Mouse (Mus musculus): ENCODE measurements around the gene Upf3b. TPM values are rescaled to one million over a fixed set of nuclear protein-coding genes. Genes with fewer than 3 reads are reported as not detected.

Upf3b gene
- polyA plus RNA-seq, 1 experiment from 2014 or later = 13.6 TPM

GRCm38 (mm10) chrX:37117085-37117484 is 7.0 kb upstream of the Upf3b start:
- Histone ChIP-seq H3K9me3 (replicated peaks; ENCODE audit: control insufficient read depth, low read length) (no peaks in the 10 kb centered on the region), H3K9ac (ENCODE audit: low read length) (no peak overlapping the region), H3K4me2 (ENCODE audit: low read depth, low read length) (no peak overlapping the region), H3K4me3 (ENCODE audit: low read length) (no peak overlapping the region), H3K36me3 (ENCODE audit: control insufficient read depth, insufficient read depth) (no peaks in the 10 kb centered on the region), H3K4me1 (ENCODE audit: control insufficient read depth, insufficient read depth, low read length) (no peaks in the 10 kb centered on the region), H3K27me3 (ENCODE audit: control insufficient read depth, insufficient read depth, low read length) (no peaks in the 10 kb centered on the region), H3K27ac (ENCODE audit: low read length) (no peak overlapping the region)
- no peak; the same call in 1 of the 2 replicates for ATAC-seq (replicated peaks; ENCODE audit: extremely low read depth, insufficient read depth, low FRiP score)
- WGBS = 23% methylated on average over 5 of the region's 5 CpGs

GRCm38 (mm10) chrX:37110881-37111193 is 715 bp upstream of the Upf3b start:
- no peaks in the 10 kb centered on the region for H3K36me3 ChIP-seq (ENCODE audit: control insufficient read depth, insufficient read depth)
- 73% methylated on average over 4 of the region's 4 CpGs for WGBS
- H3K4me2 ChIP-seq (ENCODE audit: low read depth, low read length) = peak overlapping the region; percentile 44; the same call in 1 of the 2 replicates
- H3K27ac ChIP-seq (ENCODE audit: low read length) = no peak overlapping the region
- no peak for ATAC-seq (replicated peaks; ENCODE audit: extremely low read depth, insufficient read depth, low FRiP score)
- H3K4me3 ChIP-seq (ENCODE audit: low read length) = no peak overlapping the region
- H3K4me1 ChIP-seq (ENCODE audit: control insufficient read depth, insufficient read depth, low read length) = no peaks in the 10 kb centered on the region
- H3K9ac ChIP-seq (ENCODE audit: low read length) = no peak overlapping the region
- H3K27me3 ChIP-seq (ENCODE audit: control insufficient read depth, insufficient read depth, low read length) = no peaks in the 10 kb centered on the region
- H3K9me3 ChIP-seq (replicated peaks; ENCODE audit: control insufficient read depth, low read length) = no peaks in the 10 kb centered on the region

DNA sequence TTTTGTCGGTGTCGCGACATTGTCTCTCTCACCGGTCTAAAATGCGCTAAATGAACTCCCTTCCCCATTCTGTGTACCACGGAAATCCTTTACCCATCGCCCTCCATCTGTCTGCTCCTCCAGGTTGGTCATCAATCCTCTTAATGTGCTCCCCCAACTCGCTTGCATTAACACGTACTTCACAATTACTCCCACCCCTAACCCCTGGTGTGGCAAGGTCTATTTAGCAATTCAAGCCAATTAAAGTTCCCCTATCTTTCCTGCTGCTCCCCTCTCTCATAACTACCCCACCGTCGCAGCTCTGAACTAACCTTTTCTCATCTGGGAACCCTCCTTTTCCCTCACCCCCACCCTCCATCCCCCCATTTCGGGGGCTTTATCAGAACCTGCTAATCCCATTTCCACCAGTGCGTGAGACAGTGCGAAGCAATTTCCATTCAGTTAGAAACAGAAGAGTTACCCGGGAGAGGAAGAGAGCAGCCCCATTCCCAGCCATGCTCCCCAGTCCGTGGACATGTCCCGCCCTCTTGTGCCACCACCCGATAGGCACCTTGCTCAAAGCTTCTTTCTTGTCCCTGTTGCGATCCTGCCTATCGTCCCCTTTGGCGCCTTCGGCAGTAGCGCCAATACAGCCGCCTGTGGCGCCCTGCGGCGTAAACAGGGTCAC is 463 bp downstream of the Upf3b start:
- peak; percentile 82 for ATAC-seq (replicated peaks; ENCODE audit: extremely low read depth, insufficient read depth, low FRiP score)
- Histone ChIP-seq H3K27me3 (ENCODE audit: control insufficient read depth, insufficient read depth, low read length) (no peaks in the 10 kb centered on the region), H3K9ac (ENCODE audit: low read length) (peak overlapping the region; percentile 80), H3K27ac (ENCODE audit: low read length) (peak overlapping the region; percentile 94), H3K36me3 (ENCODE audit: control insufficient read depth, insufficient read depth) (no peaks in the 10 kb centered on the region), H3K4me3 (ENCODE audit: low read length) (peak overlapping the region; percentile 74), H3K9me3 (replicated peaks; ENCODE audit: control insufficient read depth, low read length) (no peaks in the 10 kb centered on the region), H3K4me2 (ENCODE audit: low read depth, low read length) (peak overlapping the region; percentile 69), H3K4me1 (ENCODE audit: control insufficient read depth, insufficient read depth, low read length) (no peaks in the 10 kb centered on the region)
- 12% methylated on average over 27 of the region's 27 CpGs for WGBS

DNA sequence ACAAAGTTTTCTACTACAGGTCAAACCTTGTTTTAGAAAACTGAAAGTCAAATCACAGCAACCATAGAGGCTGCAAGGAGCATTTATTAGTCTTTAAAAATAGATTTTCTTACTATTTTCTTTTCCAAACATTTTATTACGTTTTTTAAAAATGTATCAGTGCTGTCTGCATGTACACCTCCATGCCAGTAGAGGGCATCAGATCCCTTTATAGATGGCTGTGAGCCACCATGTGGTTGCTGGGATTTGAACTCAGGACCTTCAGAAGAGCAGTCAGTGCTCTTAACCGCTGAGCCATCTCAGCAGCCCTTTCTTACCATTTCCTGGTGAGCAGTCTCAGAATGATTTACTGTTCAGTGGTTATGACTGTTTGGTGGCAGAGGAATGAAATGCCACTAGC is 6.3 kb downstream of the Upf3b start:
- H3K4me3 ChIP-seq (ENCODE audit: low read length) = no peak overlapping the region
- H3K4me1 ChIP-seq (ENCODE audit: control insufficient read depth, insufficient read depth, low read length) = no peaks in the 10 kb centered on the region
- ATAC-seq (replicated peaks; ENCODE audit: extremely low read depth, insufficient read depth, low FRiP score) = no peak
- H3K9me3 ChIP-seq (replicated peaks; ENCODE audit: control insufficient read depth, low read length) = no peaks in the 10 kb centered on the region
- H3K36me3 ChIP-seq (ENCODE audit: control insufficient read depth, insufficient read depth) = peaks cover 9% of the 10 kb centered on the region
- no peak overlapping the region for H3K27ac ChIP-seq (ENCODE audit: low read length)
- H3K9ac ChIP-seq (ENCODE audit: low read length) = no peak overlapping the region
- H3K4me2 ChIP-seq (ENCODE audit: low read depth, low read length) = no peak overlapping the region
- 81% methylated on average over 2 of the region's 2 CpGs for WGBS
- no peaks in the 10 kb centered on the region for H3K27me3 ChIP-seq (ENCODE audit: control insufficient read depth, insufficient read depth, low read length)

- H3K9ac ChIP-seq (ENCODE audit: low read length) = no peak overlapping the region
- H3K27me3 ChIP-seq (ENCODE audit: control insufficient read depth, insufficient read depth, low read length) = no peaks in the 10 kb centered on the region
- 82% methylated on average over 3 of the region's 3 CpGs for WGBS
- no peak for ATAC-seq (replicated peaks; ENCODE audit: extremely low read depth, insufficient read depth, low FRiP score)
- H3K4me1 ChIP-seq (ENCODE audit: control insufficient read depth, insufficient read depth, low read length) = no peaks in the 10 kb centered on the region
- peaks cover 12% of the 10 kb centered on the region; the same call in 1 of the 2 replicates for H3K36me3 ChIP-seq (ENCODE audit: control insufficient read depth, insufficient read depth)
- H3K4me2 ChIP-seq (ENCODE audit: low read depth, low read length) = no peak overlapping the region
- H3K9me3 ChIP-seq (replicated peaks; ENCODE audit: control insufficient read depth, low read length) = no peaks in the 10 kb centered on the region
- no peak overlapping the region for H3K27ac ChIP-seq (ENCODE audit: low read length)
- H3K4me3 ChIP-seq (ENCODE audit: low read length) = no peak overlapping the region
Measured at GRCm38 (mm10) chrX:37098681-37099080, 11.4 kb downstream of the Upf3b start.

DNA sequence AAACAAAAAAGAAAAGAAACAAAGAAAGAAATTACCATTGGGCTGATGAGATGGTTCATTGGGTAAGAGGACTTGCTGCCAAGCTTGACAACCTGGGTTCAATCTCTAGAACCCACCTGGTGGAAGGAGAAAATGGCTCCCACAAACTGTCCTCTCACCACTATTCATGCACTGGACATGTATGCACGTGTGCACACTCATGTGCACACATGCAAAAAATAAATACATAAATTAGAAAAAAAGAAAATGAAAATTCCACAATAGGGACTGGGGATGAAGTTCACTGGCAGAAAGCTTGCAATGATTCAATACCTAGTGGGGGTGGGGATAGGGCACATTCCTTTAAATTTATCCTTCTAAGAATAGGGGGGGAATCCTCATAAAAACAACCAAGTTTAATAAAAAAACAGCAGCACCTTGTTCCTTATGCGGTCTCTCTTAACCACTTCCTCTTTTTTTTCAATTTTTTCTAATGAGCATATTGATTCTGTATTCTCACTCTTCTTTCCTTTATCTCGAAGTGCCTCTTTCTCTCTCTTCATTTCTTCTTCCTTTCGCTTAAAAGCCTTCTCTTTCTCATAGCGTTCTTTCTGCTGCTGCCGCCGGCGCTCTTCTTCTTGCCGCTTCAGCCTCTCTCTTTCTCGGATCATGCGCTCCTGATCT is 14.9 kb downstream of the Upf3b start:
- WGBS = 81% methylated on average over 11 of the region's 11 CpGs
- Histone ChIP-seq H3K36me3 (ENCODE audit: control insufficient read depth, insufficient read depth) (peaks cover 7% of the 10 kb centered on the region; the same call in 1 of the 2 replicates), H3K4me1 (ENCODE audit: control insufficient read depth, insufficient read depth, low read length) (no peaks in the 10 kb centered on the region), H3K27me3 (ENCODE audit: control insufficient read depth, insufficient read depth, low read length) (no peaks in the 10 kb centered on the region), H3K9me3 (replicated peaks; ENCODE audit: control insufficient read depth, low read length) (no peaks in the 10 kb centered on the region), H3K9ac (ENCODE audit: low read length) (no peak overlapping the region), H3K4me2 (ENCODE audit: low read depth, low read length) (no peak overlapping the region), H3K27ac (ENCODE audit: low read length) (no peak overlapping the region), H3K4me3 (ENCODE audit: low read length) (no peak overlapping the region)
- no peak for ATAC-seq (replicated peaks; ENCODE audit: extremely low read depth, insufficient read depth, low FRiP score)

GRCm38 (mm10) chrX:37091457-37091856 is 18.7 kb downstream of the Upf3b start:
- Histone ChIP-seq H3K9ac (ENCODE audit: low read length) (no peak overlapping the region), H3K27me3 (ENCODE audit: control insufficient read depth, insufficient read depth, low read length) (no peaks in the 10 kb centered on the region), H3K9me3 (replicated peaks; ENCODE audit: control insufficient read depth, low read length) (no peaks in the 10 kb centered on the region), H3K4me1 (ENCODE audit: control insufficient read depth, insufficient read depth, low read length) (no peaks in the 10 kb centered on the region), H3K36me3 (ENCODE audit: control insufficient read depth, insufficient read depth) (peaks cover 5% of the 10 kb centered on the region; the same call in 1 of the 2 replicates), H3K27ac (ENCODE audit: low read length) (no peak overlapping the region), H3K4me3 (ENCODE audit: low read length) (no peak overlapping the region), H3K4me2 (ENCODE audit: low read depth, low read length) (no peak overlapping the region)
- 61% methylated on average over 3 of the region's 3 CpGs for WGBS
- no peak for ATAC-seq (replicated peaks; ENCODE audit: extremely low read depth, insufficient read depth, low FRiP score)

- H3K27ac ChIP-seq (ENCODE audit: low read length) = no peak overlapping the region
- H3K9me3 ChIP-seq (replicated peaks; ENCODE audit: control insufficient read depth, low read length) = no peaks in the 10 kb centered on the region
- ATAC-seq (replicated peaks; ENCODE audit: extremely low read depth, insufficient read depth, low FRiP score) = no peak
- H3K9ac ChIP-seq (ENCODE audit: low read length) = no peak overlapping the region
- H3K36me3 ChIP-seq (ENCODE audit: control insufficient read depth, insufficient read depth) = no peaks in the 10 kb centered on the region
- no peaks in the 10 kb centered on the region for H3K4me1 ChIP-seq (ENCODE audit: control insufficient read depth, insufficient read depth, low read length)
- H3K27me3 ChIP-seq (ENCODE audit: control insufficient read depth, insufficient read depth, low read length) = no peaks in the 10 kb centered on the region
- 65% methylated on average over 1 of the region's 1 CpGs for WGBS
- no peak overlapping the region for H3K4me3 ChIP-seq (ENCODE audit: low read length)
- H3K4me2 ChIP-seq (ENCODE audit: low read depth, low read length) = no peak overlapping the region
Measured at GRCm38 (mm10) chrX:37088778-37089177, 21.3 kb downstream of the Upf3b start.

DNA sequence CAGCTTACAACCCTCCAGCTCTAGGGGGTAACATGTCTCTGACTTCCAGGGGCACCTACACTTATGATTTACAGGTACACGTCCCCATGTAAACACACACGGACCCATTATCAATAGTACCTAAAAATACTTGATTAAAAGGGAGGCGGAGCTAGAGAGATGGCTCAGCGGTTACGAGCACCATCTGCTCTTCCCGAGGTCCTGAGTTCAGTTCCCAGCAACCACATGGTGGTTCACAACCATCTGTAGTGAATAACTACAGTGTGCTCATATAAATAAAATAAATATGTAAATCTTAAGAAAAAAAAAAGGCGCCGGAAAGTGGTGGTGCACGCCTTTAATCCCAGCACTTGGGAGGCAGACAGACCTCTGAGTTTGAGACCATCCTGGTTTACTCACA is 24.5 kb downstream of the Upf3b start:
- ATAC-seq (replicated peaks; ENCODE audit: extremely low read depth, insufficient read depth, low FRiP score) = peak; percentile 35
- 16% methylated on average over 9 of the region's 9 CpGs for WGBS

More for the DNA sequence above, 24.5 kb downstream of the Upf3b start:
- Histone ChIP-seq H3K36me3 (ENCODE audit: control insufficient read depth, insufficient read depth) (peaks cover 7% of the 10 kb centered on the region), H3K9me3 (replicated peaks; ENCODE audit: control insufficient read depth, low read length) (no peaks in the 10 kb centered on the region), H3K27me3 (ENCODE audit: control insufficient read depth, insufficient read depth, low read length) (no peaks in the 10 kb centered on the region), H3K4me2 (ENCODE audit: low read depth, low read length) (peak overlapping the region; percentile 79), H3K9ac (ENCODE audit: low read length) (peak overlapping the region; percentile 64), H3K4me3 (ENCODE audit: low read length) (peak overlapping the region; percentile 70), H3K27ac (ENCODE audit: low read length) (peak overlapping the region; percentile 90), H3K4me1 (ENCODE audit: control insufficient read depth, insufficient read depth, low read length) (peaks cover 5% of the 10 kb centered on the region; the same call in 1 of the 2 replicates)
